Mouse (Mus musculus): ENCODE measurements at regions not wholly inside any gene's neighbourhood (a gene's known extent, or its start where the extent isn't known, plus 50 kb on each side); places are given as distances from the start of the nearest gene placed in this dataset.

- TF ChIP-seq CTCF (IDR thresholded peaks at IDR 0.05; ENCODE audit: low read depth, low read length) (no peak), POLR2A (IDR thresholded peaks at IDR 0.05; ENCODE audit: insufficient read depth, low read length) (no peak)
These were observed 170.8 kb downstream of the Tomm20 start for GRCm38 (mm10) chr8:126774816-126775215.
